Mouse (Mus musculus) 416B (cell line): Measurements from ENCODE around the gene Dvl1.
A peak's percentile ranks its signal among the peaks of the same experiment; 100 is the strongest.

Source experiments
- DNase-seq: peaks from one replicate; pipeline ENCODE4 v3.0.0; 2011; ENCODE audit warnings: low read depth

Dvl1 gene

DNA sequence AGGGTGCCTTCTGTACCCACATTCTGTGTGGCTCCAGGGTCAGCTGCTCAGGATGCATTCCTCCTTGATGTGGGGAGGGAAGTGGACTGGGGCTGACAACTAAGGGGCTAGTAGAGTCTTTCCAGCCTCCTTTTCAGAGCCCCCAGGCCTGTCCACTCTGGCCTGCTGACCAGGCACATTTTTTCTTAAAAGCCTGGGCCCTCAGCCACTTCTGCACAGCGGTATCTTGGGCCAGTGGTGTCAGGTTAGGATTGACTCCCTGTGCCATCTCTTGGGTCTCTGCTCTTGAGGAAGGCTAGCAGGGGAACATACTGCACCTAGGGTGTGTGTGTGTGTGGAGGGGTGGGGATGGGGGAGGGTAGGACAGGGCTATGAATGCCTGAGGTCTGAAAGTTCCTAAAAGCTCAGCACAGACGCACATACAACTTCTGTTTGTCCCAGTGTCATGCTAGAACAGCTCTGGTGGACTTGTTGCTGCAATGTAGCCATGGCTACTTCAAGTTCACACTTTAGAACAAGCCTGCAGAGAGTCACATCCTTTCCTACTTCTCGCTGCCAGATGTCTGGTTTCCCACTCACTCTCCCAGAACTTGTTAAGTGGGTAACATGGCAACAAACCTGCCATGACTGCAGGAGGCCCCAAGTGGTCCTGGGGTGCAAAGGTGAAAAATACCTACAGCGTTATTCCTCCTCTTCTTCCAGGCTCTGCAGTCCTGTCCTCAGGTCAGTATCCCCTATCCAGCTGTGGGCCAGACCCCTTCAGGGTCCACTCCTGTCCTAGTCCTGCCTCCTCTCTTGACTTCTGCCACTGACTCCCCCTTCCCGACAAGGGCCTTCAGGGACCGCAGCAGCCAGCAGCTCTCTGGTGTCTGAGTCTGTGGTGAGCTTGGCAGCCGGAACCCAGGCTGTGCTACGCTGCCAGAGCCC is 6.9 kb upstream of the Dvl1 start:
- DNase-seq: no peak

- DNase-seq: peak; percentile 77
Measured at GRCm38 (mm10) chr4:155841003-155841454, 6.2 kb upstream of the Dvl1 start.

DNA sequence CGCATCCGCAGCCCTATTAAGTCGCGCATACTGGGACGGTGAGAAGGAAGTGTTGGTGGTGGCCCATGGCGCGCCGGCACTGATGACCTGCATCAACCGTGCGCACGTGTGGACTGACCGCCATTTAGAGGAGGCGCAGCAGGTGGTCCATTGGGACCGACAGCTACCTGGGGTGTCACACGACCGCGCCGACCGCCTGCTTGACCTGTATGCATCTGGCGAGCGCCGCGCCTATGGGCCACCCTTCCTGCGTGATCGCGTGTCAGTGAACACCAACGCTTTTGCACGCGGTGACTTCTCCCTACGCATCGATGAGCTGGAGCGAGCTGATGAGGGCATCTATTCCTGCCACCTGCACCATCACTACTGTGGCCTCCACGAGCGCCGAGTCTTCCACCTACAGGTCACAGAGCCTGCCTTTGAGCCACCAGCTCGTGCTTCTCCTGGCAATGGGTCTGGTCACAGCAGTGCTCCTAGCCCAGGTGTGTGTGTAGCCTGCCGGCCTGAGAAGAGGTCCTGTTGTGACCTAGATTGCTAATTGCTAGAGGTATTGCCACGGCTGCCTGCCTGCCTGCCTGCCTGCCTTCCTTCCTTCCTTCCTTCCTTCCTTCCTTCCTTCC is 5.4 kb upstream of the Dvl1 start:
- no peak for DNase-seq

- no peak for DNase-seq
Measured at GRCm38 (mm10) chr4:155843231-155843630, 4.0 kb upstream of the Dvl1 start.

- DNase-seq: peak; percentile 36
Measured at GRCm38 (mm10) chr4:155847591-155848352, 570 bp downstream of the Dvl1 start.

DNA sequence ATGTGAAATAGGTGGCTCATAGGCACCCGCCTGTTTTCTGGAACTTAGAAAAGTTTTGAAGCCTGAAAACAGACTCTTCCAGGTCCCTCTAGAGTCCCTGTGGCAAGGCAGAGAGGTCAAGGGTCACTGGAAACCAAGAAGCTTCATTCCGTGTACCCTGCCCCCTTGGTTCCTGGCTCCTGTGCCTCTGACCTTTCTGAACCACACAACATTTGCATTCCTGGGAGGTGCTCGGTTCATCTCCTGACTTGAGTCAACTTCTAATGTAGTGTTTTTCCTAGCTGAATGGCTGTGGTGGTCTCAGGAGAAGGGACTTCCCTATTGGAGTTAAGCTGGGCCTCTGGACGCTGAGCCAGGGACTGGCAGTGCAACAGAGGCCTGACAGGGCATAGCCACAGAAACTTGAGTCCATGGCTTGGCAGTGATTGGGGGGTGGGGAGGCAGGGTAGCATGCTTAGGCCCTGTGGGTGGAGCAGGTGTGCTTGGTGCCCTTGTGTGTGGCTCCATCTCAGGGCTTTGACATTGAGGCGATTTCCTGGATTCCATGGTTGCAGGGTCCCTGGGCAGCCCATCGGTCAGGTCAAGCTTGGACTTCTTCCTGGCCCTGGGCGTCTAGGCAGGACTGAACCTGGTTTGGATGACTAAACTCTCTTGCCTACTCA is 1.4 kb downstream of the Dvl1 start:
- DNase-seq: peak; percentile 26

- DNase-seq: no peak
Measured at GRCm38 (mm10) chr4:155849391-155849790, 2.2 kb downstream of the Dvl1 start.

DNA sequence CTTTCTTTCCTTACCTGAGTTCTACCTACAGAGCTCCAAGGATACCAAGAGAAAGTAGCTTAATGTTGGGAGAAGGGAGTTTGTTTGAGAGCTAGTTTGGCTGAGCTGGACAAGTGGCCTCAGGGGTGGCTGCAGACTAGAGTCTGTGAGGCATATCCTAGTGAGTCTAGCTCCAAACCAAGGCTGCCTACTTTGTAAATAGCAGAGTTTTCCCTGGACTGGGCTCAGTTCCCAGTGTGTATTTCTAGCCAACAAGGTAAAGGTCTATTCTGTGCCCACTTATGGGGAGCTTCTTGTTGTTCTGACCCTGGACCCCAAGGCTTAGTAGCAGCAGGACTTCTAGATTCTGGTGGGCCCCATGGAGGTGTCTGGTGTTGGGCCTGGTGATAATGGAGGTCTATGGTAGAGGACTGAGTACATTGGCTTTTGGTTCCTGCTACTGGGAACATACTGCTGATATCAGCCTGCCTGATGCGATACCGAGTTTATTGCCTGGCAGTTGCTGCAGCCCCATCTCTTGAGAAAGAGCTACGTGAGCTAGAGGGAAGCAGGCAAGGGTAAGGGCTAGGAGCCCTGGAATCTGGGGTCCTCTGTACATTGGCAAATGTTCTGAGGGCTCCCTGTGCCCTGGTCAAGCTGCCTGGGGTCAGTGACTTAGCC is 2.7 kb downstream of the Dvl1 start:
- no peak for DNase-seq

- DNase-seq: no peak
Measured at GRCm38 (mm10) chr4:155851368-155851767, 4.2 kb downstream of the Dvl1 start.

DNA sequence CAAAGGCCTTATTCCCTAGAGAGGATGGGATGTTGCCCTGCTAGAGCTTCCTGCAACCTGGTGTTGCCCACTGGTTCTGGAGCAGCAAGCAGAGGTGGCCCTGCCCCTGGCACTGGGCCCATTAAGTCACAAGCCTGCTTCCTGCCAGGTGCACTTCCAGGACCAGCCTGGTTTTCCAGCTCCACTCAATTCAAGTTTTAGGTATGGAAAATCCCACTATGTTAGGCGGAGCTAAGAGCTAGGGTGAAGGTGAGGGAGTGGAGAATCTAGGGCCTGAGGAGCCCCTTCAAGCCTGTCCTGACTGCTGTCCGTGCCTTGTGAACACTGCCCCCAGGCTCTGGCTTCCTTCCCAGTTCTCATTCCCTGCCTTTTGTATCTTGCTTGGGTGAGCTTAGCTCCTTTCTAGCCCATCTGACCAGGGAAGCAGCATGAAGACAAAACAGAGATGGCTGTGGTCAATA is 4.8 kb downstream of the Dvl1 start:
- DNase-seq: no peak

DNA sequence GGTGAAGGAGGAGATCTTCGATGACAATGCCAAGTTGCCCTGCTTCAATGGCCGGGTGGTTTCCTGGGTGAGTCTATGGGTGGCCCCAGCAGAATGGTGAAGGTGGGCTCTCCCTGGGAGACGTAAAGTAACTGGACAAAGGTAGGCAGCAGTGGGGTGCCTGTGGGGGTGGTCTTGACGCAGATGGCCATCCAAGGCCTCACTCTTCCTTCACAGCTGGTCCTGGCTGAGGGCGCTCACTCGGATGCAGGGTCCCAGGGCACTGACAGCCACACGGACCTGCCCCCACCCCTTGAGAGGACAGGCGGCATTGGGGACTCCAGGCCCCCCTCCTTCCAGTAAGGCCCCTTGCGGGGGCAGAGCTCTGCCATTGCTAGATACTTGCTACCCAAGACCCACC is 6.2 kb downstream of the Dvl1 start:
- DNase-seq: no peak

GRCm38 (mm10) chr4:155854991-155855390 is 7.8 kb downstream of the Dvl1 start:
- no peak for DNase-seq

DNA sequence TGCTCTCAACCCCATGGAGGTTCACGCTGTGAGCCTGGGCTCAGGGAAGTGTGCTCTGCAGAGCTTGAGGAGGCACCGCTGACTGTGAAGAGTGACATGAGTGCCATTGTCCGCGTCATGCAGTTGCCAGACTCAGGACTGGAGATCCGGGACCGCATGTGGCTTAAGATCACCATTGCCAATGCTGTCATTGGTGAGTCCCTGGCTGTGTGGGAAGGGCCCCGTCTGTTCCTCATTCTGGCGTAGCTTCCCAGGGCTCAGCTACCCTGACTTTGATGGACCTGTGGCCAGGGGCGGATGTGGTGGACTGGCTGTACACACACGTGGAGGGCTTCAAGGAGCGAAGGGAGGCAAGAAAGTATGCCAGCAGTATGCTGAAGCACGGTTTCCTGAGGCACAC is 8.9 kb downstream of the Dvl1 start:
- DNase-seq: no peak

- DNase-seq: no peak
Measured at GRCm38 (mm10) chr4:155856881-155857280, 9.7 kb downstream of the Dvl1 start.

DNA sequence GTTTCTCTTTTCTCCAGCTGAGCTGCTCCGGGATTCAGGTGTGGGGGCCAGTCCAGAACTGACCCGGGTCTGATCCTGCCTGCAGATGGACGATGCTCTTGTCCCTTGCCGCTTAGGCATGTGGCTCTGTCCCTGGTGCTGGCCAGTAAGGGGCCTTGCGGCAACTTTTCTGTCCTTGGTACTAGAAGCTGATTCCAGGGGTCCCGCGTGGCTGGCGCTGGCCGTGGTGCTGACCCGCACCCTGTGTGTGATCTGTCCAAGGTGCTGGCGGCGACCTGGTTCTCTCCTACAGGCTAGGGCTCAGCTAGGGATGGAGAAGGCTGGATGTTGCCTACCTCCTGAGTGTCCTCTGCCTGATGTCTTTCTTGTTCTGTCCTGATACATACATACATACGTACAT is 12.1 kb downstream of the Dvl1 start:
- DNase-seq: peak; percentile 52

DNA sequence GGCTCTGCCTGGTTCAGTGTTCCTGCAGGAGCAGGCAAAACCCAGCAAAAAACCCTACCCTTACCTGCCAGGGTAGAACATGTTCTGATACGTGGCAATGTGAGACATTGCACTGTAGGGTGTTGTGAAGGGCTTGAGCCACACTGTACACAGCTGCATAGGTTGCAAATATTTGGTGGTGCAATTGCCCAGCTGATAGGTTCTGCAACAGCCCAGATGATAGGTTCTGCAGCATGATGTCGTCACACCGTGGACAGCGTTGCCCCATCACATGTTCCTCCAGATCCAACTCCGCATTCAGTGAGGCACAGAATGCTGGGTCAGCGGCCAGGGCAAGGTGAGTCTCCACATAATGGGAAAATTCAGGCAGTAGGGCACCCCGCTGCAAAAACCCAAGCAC is 14.6 kb downstream of the Dvl1 start:
- DNase-seq: peak; percentile 52

GRCm38 (mm10) chr4:155863001-155863400 is 15.8 kb downstream of the Dvl1 start, which contains the start of gene Tas1r3:
Tas1r3 (minus strand) TSS chr4:155863362.
- DNase-seq: no peak

GRCm38 (mm10) chr4:155868614-155869298 is 21.6 kb downstream of the Dvl1 start:
- DNase-seq: peak; percentile 67

- DNase-seq: peak; percentile 95
Measured at GRCm38 (mm10) chr4:155869317-155870033, 22.3 kb downstream of the Dvl1 start, which contains the start of the genes Cptp and Ints11. Cptp (minus strand) TSS chr4:155869440. Ints11 (plus strand) TSS chr4:155869546.

- DNase-seq: peak; percentile 42
Measured at GRCm38 (mm10) chr4:155871404-155871803, 24.2 kb downstream of the Dvl1 start.
